Mouse (Mus musculus) liver, adult 2 months (tissue): Measurements from ENCODE around the gene Ext2.

Experiments used
- CTCF ChIP-seq: fragments of 200-500 bp; IDR thresholded peaks from 2 replicates; pipeline ENCODE4 v1.5.1; 2011; ENCODE audit warnings: low read depth, low read length, control low read depth
- POLR2A ChIP-seq: fragments of 200-500 bp; IDR thresholded peaks from 2 replicates; pipeline ENCODE4 v1.6.1; 2011; ENCODE audit warnings: low read length, control low read depth; ENCODE audit not compliant: insufficient read depth; ENCODE audit errors: extremely low read depth

DNA sequence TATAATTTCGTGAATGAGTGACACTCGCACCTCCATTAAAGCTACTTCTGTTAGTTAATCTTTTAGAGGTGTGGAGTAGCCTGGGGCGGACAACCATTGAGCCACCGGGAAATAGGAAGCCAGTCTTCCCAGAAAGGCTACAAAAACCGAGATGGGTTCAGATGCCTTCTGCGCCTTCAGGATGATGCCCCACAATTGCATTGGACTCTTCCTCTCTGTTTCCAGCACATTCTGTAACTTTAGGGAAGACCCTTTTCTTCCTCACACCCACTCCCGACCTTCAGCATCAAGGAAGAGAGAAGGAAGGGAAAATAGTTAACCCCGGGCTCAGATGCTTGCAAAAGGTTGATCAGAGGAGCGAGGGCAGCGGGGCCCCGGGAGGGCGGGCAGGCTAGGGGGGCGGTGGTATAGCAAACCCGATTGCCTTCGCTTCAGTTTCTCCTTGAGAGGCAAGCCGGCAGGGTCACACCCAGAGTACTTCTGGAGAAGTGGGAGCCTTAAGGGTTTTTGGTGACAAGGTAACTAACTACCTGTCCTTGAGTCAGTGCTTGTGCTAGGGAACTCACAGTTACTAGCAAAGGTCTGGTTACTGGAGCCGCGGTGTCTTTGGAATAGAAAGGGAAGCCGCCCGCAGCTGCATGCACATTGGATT, 174.3 kb downstream of the Ext2 start:
- TF ChIP-seq CTCF, result no peak
- no peak for TF ChIP-seq POLR2A
